Mouse (Mus musculus) layer of hippocampus, adult 11-12 months (tissue): Measurements from ENCODE around the gene Pla2g10.
"Not testable (repeated sequence)": the region's sequence is repeated elsewhere in the genome, so short reads cannot be mapped to it uniquely, and the experiment has no call there.

Source experiments
- DNase-seq: peaks from one replicate; pipeline ENCODE4 v3.0.0; 2022; ENCODE audit warnings: low spot score

Pla2g10 gene

GRCm38 (mm10) chr16:13730285-13731255 is at the start of gene Pla2g10:
Gene Pla2g10 (minus strand): TSS chr16:13730983.
- no peak for DNase-seq

DNA sequence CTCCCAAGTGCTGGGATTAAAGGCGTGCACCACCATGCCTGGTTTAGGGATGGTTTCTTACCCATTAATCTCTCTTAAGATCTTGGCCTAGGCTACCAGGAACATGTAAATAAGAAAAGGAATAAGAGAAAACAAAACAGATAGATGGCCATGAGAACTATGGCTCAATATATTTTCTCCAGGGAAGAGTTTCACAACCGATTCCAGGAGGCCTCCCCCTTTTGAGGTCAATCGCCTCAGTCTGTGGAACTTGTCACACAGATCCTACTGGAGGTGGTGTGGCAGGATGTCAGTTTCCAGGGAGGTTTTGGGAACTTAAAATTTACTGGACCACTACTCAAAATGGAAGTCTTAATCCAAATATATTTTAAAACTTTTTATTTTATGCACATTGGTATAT is 43.9 kb upstream of the Pla2g10 start:
- not testable (repeated sequence) for DNase-seq

- not testable (repeated sequence) for DNase-seq
Measured at GRCm38 (mm10) chr16:13774011-13774410, 43.2 kb upstream of the Pla2g10 start.

DNA sequence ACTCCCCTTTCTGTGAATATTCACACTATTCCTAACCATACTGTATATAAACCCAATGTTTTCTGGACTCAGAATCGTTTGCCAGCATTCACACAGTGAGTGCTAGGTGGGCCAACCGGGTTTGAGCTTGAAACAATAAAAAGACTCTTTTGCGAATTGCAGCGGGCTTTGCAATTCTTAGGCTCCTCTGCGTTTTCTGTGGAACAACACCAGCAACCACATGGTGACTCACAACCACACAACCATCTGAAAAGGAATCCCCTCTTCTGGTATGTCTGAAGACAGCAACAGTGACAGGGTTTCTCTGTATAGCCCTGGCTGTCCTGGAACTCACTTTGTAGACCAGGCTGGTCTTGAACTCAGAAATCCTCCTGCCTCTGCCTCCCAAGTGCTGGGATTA is 41.3 kb upstream of the Pla2g10 start:
- DNase-seq, result not testable (repeated sequence)

DNA sequence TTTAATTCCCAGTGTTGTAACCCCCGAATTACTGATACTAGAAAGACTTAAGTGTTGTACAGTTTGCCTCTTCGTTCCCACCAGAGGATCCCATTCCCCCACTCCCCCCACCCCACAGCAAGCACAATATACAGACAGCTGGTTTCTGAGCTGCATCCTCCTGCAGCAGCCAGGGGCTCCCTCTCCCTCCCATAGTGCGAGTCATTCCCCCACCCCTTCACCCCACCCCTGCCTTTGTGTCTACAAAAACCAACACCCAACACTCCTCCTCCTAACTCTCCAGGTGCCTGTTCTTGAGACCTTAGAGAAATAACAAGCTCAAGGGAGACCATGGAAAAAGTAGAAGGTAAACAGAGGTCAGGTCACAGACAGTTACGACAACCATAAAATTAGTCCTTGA is 40.8 kb upstream of the Pla2g10 start:
- not testable (repeated sequence) for DNase-seq

DNA sequence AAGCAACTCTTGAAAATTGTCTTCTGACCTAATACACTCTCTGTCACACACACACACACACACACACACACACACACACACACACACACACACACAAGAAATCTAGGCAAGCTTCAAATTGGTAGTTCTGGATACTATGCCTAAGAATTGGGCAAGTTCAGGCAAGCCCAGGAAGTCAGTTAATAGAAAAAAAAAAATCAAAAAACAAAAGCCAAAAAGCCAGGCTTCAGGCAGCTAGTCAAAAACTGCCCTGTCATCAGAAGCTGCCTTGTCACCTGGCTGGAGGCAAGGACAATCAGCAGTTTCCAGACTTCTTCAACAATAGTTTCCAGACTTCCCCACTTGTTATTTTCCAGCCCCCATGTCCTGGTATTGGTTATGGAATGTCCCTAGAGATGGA is 35.6 kb upstream of the Pla2g10 start:
- DNase-seq, result no peak

DNA sequence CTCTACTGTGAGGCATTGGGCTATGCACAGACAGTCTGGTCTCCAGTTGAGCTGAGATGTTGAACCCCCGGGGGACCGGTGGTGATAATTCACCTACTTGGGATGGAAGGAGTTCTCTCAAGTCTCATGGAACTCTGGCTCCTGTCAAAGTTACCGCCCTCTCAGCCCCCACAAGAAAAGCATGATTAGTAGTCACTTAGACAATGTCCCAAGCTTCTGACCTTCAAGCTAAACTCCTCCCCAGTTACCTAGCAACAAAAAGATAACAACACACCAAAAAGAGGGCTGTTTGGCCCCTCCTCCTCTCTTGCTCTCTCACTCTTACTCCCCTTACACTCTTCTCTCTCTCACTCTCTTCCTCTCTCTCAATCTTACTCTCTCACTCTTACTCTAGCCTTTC is 33.7 kb upstream of the Pla2g10 start:
- DNase-seq, result no peak

DNA sequence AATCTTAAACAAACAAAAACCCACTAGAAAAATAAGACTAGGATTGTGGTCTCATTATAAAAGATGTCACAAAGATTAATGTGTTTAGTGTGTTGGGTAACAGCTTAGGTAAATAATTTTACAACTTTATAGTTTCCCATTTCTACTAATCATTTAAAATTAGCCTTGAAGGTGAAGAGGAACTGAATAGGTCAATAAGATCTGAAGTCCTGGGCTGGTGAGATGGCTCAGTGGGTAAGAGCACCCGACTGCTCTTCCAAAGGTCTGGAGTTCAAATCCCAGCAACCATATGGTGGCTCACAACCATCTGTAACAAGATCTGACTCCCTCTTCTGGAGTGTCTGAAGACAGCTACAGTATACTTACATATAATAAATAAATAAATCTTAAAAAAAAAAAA is 32.0 kb upstream of the Pla2g10 start:
- DNase-seq, result not testable (repeated sequence)

DNA sequence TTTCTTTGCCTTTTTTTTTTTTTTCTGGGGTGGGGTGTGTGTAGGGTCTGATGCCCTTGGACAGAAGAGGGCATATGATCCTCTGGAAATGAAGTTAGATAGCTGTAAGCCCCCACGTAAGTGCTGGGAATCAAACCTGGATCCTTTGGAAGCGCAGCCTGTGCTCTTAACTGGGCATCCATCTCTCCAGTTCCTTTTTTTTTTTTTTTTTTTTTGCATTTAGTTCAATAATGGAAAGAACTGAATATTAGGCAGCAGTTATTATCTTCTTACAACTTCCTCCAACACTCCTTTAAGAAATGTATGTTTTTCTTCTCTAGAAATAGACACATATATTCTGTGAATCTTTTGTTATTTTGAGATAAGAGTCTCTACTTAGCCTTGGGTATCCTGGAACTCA is 27.0 kb upstream of the Pla2g10 start:
- no peak for DNase-seq

DNA sequence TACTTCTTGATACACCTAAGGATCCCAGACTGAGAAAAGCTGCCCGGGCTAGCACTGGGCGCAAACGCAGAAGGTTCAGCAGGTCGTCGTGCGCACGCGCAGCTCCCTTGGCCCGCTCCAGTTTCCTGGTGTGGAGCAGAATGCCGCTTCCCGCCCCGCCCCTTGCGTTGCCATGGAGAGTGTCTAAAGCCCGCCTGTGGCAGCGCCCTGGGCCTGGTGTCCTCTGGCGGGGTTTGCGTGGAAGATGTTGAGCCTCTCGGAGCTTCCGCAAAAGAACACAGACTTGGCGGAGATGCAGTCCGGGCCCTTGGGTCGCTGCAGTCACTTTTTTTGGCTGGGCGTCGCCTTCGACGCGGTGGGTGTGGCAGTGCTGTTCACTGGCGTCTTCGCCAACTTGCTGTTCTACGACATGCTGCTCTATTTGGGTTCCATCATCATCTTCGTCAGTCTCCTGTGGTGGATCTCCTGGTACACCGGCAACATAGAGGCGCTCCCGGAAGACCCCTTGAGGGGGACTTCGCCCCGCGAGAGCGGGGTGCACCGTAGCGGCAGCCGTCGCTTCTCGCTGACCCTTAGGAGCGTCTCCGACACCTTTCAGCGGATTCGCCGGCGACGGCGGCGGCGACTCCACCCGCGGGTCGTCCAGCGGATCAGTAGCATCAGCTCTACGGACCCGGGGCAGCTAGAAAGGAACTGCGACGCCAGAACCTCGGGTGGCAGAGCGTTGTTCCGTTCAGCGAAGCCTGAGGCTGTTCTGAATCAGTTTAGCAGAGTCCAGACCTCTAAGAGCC is 23.8 kb upstream of the Pla2g10 start:
- peak; percentile 94 for DNase-seq

DNA sequence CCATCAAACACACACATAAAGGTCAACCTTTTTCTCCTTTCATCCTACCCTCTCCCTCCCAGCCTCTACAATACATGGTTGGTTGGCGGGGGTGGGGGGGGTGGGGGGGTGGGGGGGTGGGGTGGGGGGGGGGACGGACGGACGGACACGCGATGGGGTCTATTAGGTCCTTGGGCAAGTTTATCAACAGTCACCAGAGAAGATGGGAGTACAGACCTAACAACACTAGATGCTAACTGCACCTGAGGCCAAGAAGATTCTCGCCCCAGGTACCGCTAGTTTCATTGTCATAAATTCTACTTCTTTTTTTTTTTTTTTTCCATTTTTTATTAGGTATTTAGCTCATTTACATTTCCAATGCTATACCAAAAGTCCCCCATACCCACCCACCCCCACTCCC is 23.2 kb upstream of the Pla2g10 start:
- DNase-seq, result no peak

- no peak for DNase-seq
Measured at GRCm38 (mm10) chr16:13750626-13751025, 19.8 kb upstream of the Pla2g10 start.

GRCm38 (mm10) chr16:13749981-13750380 is 19.2 kb upstream of the Pla2g10 start:
- DNase-seq, result no peak

DNA sequence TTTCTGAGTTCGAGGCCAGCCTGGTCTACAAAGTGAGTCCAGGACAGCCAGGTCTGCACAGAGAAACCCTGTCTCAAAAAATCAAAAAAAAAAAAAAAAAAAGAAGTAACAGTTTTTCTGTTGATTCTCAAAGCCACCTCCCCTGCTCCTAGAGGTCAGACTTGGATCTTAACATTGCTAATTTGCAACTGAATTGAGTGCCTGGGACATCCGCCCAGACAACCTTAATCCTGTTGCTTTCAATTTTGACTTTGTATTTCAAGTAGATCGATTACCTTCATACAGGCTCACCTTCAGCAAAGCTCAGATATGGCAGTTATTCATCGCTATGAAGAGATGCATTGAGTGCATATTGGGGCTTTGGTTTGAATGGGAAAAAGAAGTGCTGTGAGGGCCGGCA is 18.5 kb upstream of the Pla2g10 start:
- no peak for DNase-seq

DNA sequence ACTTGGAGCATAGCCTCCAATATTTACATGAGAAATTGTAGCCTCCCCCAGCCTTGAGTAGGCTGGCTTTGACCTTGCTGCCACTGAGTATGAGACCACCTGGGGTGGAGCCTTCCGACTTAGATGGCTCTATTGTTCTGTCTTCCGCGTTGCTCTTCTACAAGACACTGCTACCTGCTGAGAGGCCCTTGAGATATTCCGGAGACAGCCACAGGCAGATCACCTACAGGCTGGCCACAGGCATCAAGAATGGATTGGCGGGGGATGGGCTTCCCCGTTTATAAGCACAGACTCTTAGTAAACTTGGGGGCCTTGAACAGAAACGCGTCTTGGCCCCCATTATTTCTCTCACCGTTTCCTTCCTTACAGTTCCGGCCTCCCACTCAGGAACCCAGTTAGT is 18.0 kb upstream of the Pla2g10 start:
- not testable (repeated sequence) for DNase-seq

GRCm38 (mm10) chr16:13748124-13748523 is 17.3 kb upstream of the Pla2g10 start:
- no peak for DNase-seq

- no peak for DNase-seq
Measured at GRCm38 (mm10) chr16:13747708-13748107, 16.9 kb upstream of the Pla2g10 start.

DNA sequence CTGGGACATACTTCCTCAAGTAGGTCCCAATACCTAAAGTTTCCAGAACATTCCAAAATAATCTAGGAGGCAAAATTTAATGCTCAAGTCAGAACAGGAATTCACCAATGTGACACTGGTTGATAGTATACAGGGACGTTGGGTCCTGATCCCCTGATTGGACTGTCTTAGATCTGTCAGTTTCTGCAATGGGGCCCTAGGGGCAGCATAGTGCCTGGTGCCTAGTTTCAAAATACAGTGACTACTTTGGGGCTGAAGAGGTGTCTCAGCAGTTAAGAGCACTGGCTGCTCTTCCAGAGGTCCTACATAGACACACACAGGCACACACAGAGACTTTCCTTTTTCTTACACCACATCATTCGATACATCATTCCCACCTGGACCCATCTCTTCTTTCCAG is 10.1 kb upstream of the Pla2g10 start:
- no peak for DNase-seq

GRCm38 (mm10) chr16:13739044-13739443 is 8.3 kb upstream of the Pla2g10 start:
- not testable (repeated sequence) for DNase-seq

GRCm38 (mm10) chr16:13735977-13736376 is 5.2 kb upstream of the Pla2g10 start:
- no peak for DNase-seq

DNA sequence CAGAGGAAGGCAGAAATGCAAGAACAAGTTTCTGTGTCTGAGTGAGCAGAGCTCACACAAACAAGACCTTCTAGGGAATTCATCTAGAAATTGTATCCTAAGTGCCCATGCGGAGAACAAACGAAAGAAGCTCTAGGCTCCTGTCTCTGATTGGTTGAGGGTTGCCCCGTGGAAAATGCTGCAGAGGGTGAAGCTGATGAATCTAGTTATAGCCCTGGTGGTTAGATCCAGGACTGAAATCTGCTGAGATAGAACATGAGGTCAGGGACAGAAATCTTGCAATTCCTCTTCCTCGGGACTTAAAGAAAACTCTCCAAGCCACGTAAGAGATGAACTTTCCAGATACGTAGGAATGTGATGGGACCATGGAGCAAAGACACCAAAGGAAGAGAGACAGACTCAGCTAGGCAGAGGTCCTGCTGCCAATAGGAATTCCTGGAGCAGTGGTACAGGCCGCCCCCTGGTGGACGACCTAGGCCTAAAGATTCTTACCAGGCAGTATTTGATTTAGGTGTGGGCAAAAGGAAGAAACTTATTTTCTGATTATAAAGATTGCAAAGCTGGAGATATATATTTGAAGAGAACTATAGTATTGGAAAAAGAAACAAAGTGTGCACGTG is 2.8 kb upstream of the Pla2g10 start:
- peak; percentile 81 for DNase-seq

DNA sequence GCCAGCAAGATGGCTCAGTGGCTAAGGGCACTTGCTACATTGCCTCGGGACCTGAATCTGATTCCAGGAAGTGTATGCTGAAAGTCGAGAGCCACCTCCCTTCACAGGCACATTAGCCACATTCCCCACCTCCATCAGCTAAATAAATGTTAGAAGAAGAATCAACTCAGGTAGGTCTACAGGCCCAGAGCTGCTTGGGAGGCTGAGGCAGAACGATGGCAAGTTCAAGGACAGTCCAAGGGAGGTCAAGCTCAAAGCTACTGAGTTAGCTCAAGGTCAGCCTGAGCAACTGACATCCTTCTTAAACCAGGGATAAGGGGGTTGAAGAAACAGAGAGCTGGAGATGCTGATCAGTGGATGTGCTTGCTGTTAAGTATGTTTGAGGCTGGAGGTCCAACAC is 2.0 kb upstream of the Pla2g10 start:
- DNase-seq, result no peak

- DNase-seq, result no peak
Measured at GRCm38 (mm10) chr16:13729428-13729827, 1.4 kb downstream of the Pla2g10 start.
